Mouse (Mus musculus): ENCODE data around the gene Rnls.
"Not testable (repeated sequence)": the region's sequence is repeated elsewhere in the genome, so short reads cannot be mapped to it uniquely, and the experiment has no call there.

Rnls gene

GRCm38 (mm10) chr19:33391651-33392382, at the start of gene Rnls:
Rnls (minus strand) TSS chr19:33392295.
- in situ Hi-C loops (cut with MboI; ENCODE audit: unreplicated experiment in 2 of 2): loop anchor here (10.0 to 25.0 kb wide), 6 partner anchors 620 to 1370 kb away; partner anchors contain the start of gene Lipk (in 1 of the 2)

DNA sequence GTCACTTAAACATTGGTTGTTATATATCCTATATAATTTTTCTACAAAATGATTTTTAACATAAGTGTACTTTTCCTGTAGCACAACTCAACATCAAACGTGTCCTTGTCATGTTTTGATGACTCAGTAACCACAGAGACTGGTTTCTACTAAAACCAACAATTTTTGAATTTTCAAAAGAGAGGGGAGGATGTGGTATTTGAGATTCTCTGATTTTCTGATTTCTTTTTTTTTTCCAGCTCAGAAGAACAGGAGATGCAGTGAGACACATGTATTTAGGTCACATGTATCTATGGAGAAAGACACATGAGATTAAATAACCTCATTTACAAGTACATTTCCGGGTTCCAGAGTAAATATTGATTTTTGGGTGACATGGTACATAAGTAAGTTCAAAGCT, 37.4 kb upstream of the Rnls start:
- in situ Hi-C loops (cut with MboI; ENCODE audit: unreplicated experiment in 2 of 2): no loop called here

DNA sequence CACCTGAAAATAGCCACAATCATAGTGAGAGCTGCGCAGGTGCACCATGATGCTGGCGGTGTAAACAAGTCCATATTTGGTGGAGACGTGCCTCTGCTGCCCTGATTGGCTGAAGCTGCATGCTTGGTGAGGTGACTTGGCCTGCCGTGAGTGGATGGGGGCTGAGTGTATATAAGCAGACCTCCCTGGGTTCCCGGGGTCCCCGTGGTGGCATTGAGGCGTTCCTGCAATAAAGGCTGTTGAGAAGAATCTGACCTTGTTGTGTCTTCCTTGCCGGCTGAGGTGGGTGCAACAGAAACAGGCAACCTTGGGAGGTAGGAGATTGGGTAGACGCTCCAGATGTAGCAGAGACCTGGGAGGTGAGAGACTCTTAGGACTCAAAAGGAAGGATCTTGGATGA, 27.3 kb upstream of the Rnls start:
- in situ Hi-C loops (cut with MboI; ENCODE audit: unreplicated experiment in 2 of 2): not testable (repeated sequence)

- in situ Hi-C loops (cut with MboI; ENCODE audit: unreplicated experiment in 2 of 2): loop anchor here (5.0 to 25.0 kb wide), 8 partner anchors 631 to 1381 kb away; partner anchors contain the start of gene Lipk (in 1 of the 2)
Observed at GRCm38 (mm10) chr19:33380825-33381224, 11.3 kb downstream of the Rnls start.

GRCm38 (mm10) chr19:33380386-33380785, 11.7 kb downstream of the Rnls start:
- in situ Hi-C loops (cut with MboI; ENCODE audit: unreplicated experiment in 2 of 2): loop anchor here (5.0 to 25.0 kb wide), 8 partner anchors 632 to 1382 kb away; partner anchors contain the start of gene Lipk (in 1 of the 2)

DNA sequence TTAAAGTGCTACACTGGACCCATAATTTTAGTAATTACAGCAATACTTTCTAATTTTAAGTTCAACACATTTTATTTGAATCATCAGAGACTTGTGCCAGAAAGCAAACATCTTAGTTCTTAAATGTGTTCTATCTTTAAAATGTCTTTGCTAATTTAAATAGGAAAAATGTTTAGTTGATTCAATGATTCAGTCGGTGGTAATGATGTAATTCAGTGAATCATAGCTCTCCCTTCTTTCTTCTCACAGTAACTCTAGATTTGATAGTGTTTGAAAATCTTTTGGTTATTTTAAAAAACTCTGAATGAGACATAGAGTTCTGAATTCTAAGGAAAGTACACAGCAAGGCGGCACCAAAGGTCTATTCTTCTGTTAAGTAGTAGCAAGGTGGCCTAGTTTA, 23.3 kb downstream of the Rnls start:
- in situ Hi-C loops (cut with MboI; ENCODE audit: unreplicated experiment in 2 of 2): loop anchor here (5.0 to 25.0 kb wide), 8 partner anchors 244 to 1394 kb away; no protein-coding TSS in a partner anchor

DNA sequence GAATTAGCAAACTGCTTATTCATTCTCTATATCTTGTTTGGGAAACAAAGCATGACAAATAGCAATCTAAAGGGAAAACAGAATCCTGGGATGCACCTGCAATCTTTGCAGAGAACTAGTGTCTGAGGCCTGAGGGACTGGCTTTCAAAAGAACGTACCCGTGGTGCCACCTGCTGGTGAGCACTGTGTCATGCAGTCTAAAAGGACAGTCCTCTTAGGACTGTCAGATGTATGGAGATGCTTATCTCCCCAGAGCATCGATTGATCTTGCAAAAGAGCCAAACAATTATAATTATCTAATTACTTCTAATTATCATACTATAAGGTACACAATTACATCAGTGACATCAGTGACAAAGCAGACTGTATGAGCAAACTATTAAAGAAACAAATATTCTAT, 25.4 kb downstream of the Rnls start:
- in situ Hi-C loops (cut with MboI; ENCODE audit: unreplicated experiment in 2 of 2): loop anchor here (5.0 to 25.0 kb wide), 8 partner anchors 242 to 1392 kb away; no protein-coding TSS in a partner anchor

DNA sequence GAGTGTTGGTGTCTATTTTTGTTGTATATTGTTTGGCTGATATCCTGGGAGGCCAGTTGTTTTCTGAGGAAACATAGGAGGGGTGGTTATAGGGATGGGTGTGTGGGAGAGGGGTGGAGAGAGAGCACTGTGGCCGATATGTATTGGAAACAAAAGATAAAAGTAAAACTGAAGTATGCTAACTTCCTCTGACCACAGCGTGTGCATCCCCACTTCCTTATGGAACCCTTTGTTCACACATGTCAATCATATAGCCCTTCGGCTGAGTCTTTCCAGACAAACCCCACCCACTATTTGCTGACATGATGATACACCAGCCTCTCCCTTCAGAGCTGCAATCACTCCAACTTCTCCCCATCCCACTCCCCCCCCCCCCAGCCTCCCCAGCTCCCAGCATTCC, 35.1 kb downstream of the Rnls start:
- in situ Hi-C loops (cut with MboI; ENCODE audit: unreplicated experiment in 2 of 2): loop anchor here in 1 of 2 experiments (25.0 kb wide), 3 partner anchors 420 to 1020 kb away; no protein-coding TSS in a partner anchor

GRCm38 (mm10) chr19:33340119-33340518, 52.0 kb downstream of the Rnls start:
- in situ Hi-C loops (cut with MboI; ENCODE audit: unreplicated experiment in 2 of 2): no loop called here

GRCm38 (mm10) chr19:33326706-33327641, 65.1 kb downstream of the Rnls start:
- in situ Hi-C loops (cut with MboI; ENCODE audit: unreplicated experiment in 2 of 2): no loop called here

- in situ Hi-C loops (cut with MboI; ENCODE audit: unreplicated experiment in 2 of 2): no loop called here
Observed at GRCm38 (mm10) chr19:33318785-33319184, 73.3 kb downstream of the Rnls start.

DNA sequence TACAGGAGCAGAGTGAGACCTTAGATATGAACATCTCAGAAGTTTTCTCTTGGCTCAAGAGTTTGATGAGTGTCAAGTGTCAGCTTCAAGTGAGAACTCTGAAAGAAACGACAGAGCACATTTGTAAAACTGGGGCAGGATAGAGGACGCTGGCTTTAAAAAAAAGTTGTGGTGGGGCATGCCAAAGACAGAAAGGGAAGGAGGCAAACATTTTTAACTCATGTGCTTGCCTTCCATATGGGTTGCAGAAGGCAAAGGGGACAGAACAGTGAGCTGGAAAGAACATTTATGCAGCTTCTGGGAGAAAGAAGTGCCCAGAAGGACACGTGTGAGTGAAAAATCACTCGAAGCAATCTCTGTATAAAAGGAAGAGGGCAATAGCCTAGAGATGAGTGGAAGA, 75.0 kb downstream of the Rnls start:
- in situ Hi-C loops (cut with MboI; ENCODE audit: unreplicated experiment in 2 of 2): no loop called here

GRCm38 (mm10) chr19:33299726-33300292, 92.3 kb downstream of the Rnls start:
- in situ Hi-C loops (cut with MboI; ENCODE audit: unreplicated experiment in 2 of 2): no loop called here

DNA sequence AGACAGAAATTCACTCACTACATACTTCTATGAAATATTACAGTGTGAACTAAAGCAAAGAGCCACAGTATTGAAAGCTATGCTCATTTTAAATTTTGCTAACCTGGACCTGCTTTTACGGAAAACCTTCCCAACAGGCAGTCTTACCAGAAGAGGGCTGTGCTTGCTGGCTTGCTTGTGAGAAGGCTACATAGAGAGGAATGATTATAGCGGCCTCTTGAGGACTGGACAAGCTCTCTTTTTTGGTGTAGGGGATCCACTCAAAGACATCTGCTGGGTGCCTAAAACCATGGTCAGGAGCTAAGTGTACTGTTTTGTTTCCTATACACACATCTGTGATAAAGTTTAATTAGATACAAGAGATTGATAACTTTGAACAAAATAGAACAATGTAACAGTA, 95.8 kb downstream of the Rnls start:
- in situ Hi-C loops (cut with MboI; ENCODE audit: unreplicated experiment in 2 of 2): no loop called here

DNA sequence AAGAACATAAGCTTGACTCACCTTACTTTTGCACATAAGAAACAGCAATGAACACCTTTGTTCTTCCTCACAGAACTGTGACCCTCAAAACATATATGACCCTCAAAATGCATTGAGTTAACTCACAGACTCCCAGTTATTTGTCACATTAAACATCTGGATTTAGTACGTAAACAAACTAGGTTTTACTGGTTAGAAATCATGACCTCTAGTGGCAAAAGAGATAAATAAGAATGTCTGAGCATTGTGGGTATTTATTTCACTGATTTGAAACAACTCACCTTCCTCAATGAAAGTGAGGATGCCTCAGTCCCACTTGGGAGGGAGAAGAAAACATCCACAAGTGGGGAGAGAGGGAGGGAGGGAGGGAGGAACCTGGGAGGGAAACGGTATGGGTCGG, 109.1 kb downstream of the Rnls start:
- in situ Hi-C loops (cut with MboI; ENCODE audit: unreplicated experiment in 2 of 2): loop anchor here in 1 of 2 experiments (5.0 kb wide), 1 partner anchor 79 kb away; no protein-coding TSS in a partner anchor

- in situ Hi-C loops (cut with MboI; ENCODE audit: unreplicated experiment in 2 of 2): no loop called here
Observed at GRCm38 (mm10) chr19:33276421-33276820, 115.7 kb downstream of the Rnls start.

- in situ Hi-C loops (cut with MboI; ENCODE audit: unreplicated experiment in 2 of 2): no loop called here
Observed at GRCm38 (mm10) chr19:33273676-33274075, 118.4 kb downstream of the Rnls start.

GRCm38 (mm10) chr19:33271571-33271970, 120.5 kb downstream of the Rnls start:
- in situ Hi-C loops (cut with MboI; ENCODE audit: unreplicated experiment in 2 of 2): no loop called here

GRCm38 (mm10) chr19:33270231-33270630, 121.9 kb downstream of the Rnls start:
- in situ Hi-C loops (cut with MboI; ENCODE audit: unreplicated experiment in 2 of 2): no loop called here

DNA sequence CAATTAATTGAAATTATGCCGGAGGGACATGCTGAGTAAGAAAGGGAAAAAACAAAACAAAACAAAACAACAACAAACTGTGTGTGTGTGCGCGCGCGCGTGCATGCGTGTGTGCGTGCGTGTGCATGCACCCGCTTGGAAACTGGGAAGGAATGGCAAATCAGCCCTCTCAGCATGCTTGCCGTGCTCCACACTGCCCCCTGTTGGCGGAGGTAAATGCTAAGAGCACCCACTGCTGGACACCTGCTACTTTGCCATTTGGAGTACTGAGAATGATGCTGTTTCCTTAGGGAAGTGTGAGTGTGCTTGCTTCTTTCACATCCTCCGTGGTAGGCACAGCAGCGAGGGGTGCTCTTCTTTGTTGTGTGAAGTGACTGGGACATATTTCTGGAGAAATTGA, 124.1 kb downstream of the Rnls start:
- in situ Hi-C loops (cut with MboI; ENCODE audit: unreplicated experiment in 2 of 2): no loop called here

DNA sequence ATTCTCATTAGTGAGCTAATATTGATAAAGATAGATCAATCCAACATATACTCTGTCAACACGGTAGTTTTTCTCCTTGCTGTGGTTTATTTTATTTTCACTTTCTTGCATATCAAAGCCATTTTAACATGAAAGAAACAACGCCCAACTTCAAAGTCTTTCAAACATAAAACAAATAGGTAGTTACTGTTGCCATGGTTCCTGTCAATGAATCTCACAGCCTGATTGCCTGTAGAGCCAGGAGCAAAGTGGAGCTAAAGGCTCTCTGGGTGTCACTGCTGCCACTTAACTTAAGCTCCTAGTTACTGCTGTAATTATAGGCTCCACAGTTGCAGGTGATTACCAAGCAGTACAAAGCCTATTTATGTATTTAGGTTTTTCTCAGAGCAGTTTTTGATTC, 126.8 kb downstream of the Rnls start:
- in situ Hi-C loops (cut with MboI; ENCODE audit: unreplicated experiment in 2 of 2): no loop called here
